Mouse (Mus musculus): ENCODE data around the gene Mtch2. TPM values are rescaled to one million over a fixed set of nuclear protein-coding genes. Genes with fewer than 3 reads are reported as not detected.

Mtch2 gene
- polyA plus RNA-seq, 1 experiment from 2014 or later, result 245 TPM

DNA sequence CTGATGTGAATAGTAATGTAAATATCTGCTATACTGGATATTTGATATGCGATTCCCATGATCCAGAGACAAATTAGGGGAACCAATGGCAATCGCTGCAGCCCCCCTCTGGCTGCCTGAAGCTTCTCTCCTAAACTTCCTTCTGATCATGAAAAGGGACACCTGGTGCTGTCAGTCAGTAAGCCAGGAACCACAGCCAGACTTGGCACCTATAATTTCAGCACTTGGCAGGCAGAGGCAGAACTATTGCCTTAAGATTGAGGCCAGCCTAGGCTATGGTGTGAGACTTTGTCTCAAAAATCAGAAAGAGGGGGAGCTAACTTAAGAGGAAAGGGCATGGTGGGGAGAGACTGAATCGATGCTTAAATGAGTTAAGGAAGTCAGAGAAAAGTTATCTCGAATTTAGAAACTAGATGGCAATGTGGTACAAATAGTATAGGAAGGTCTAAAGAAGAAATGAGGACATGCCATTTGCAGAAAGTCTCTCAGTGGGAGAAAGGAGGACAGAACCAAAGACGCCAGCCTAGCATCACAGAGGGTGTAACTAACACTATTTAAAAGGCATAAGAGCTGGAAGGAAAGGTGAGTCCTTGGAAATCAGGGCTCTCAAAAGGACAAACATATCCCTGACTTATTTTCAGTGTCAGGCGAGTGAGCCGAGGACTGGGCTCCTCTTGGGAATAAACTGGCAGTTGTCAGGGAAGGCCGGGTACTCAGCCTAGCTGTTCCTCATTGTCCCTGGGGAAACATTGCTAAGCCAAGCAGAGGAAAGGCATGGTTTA, 24.4 kb downstream of the Mtch2 start:
- 78% methylated on average over 8 of the region's 8 CpGs for WGBS
- H3K27ac ChIP-seq, result no peak overlapping the region
- DNase-seq (ENCODE audit: extremely low spot score, low spot score), result no peak
- H3K4me1 ChIP-seq, result no peaks in the 10 kb centered on the region
- no peaks in the 10 kb centered on the region for H3K9me3 ChIP-seq
- no peaks in the 10 kb centered on the region for H3K27me3 ChIP-seq (ENCODE audit: poor library complexity, severe bottlenecking)
- peaks cover 23% of the 10 kb centered on the region for H3K36me3 ChIP-seq (replicated peaks)
- H3K4me3 ChIP-seq, result no peak overlapping the region

DNA sequence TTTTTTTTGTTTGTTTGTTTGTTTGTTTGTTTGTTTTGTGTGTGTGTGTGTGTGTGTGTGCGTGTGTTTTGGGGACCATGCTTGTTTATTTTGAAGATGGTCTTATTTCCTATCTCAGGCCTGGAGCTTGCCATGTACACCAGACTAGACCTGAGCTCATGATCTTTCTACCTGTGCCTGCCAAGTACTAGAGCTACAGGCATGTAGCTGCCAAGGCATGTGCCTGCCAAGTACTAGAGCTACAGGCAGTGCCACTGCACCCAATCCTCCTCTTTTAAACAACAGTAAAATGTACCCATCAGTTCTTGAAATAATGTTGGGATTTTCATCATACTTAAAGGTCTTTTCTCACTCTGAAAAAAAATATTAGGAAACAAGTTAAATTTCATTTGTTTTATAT, 27.1 kb downstream of the Mtch2 start:
- Histone ChIP-seq H3K36me3 (replicated peaks) (no peaks in the 10 kb centered on the region; the same call in 1 of the 2 replicates), H3K27ac (no peak overlapping the region), H3K4me1 (peaks cover 2% of the 10 kb centered on the region), H3K27me3 (ENCODE audit: poor library complexity, severe bottlenecking) (0 out of 2 replicates have a peak, but pooled peaks cover under 1% of the 10 kb centered on the region), H3K4me3 (no peak overlapping the region), H3K9me3 (no peaks in the 10 kb centered on the region)
- DNase-seq (ENCODE audit: extremely low spot score, low spot score), result no peak
- 89% methylated on average over 1 of the region's 1 CpGs for WGBS

DNA sequence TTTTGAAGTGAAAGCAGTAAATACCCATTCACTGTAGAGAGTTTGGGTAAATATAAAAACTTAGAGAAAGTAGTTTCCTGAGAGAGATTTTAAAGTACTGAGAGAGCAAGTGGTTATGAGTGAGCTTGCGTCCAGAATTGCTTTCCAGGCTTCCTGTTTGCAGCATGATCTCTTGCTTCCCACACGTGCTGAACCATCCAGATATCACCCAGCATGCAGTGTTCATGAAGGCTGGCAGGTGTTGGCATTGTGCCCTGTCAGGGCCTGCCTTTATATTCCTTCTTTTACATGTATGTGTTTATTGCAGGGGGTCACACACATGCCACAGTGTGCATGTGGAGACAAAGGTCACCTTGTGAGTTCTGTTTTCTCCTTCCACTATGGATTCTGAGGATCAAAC, 28.3 kb downstream of the Mtch2 start:
- peaks cover 5% of the 10 kb centered on the region for H3K27me3 ChIP-seq (ENCODE audit: poor library complexity, severe bottlenecking)
- DNase-seq (ENCODE audit: extremely low spot score, low spot score), result no peak
- H3K4me3 ChIP-seq, result no peak overlapping the region
- H3K27ac ChIP-seq, result no peak overlapping the region
- no peaks in the 10 kb centered on the region for H3K36me3 ChIP-seq (replicated peaks)
- H3K9me3 ChIP-seq, result no peaks in the 10 kb centered on the region
- H3K4me1 ChIP-seq, result peaks cover 14% of the 10 kb centered on the region
- WGBS, result 85% methylated on average over 2 of the region's 2 CpGs

DNA sequence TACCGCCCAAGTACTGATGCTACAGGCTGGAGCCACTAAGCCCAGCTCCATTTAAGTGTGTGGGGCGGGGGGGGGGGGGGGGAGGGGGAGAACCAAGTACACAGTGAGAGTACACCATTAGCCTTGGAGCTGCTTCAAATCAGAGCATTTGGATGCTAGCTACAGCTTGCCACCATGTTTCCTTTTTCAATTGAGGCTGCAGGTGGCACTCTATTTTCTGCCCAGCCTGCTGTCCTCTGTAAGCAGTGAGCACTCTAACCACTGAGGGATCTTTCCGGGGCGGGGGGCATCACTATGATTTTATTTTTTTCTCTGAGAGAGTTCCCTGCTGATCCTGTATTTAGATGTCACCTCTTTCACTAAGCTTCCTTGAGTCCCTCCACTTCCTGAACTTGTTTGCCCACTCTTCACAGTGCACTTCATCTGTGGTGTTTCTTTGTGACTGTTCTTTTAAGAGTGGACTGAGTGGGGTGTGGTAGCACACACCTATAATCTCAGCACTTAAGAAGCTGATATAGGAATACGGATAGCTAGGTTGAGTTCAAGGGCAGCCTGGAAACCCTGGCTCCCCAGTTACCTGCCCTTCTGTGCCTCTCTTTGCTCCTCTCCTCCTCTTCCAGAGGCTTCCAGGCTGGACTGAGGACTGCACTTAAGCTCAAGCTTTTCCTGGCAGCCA, 30.8 kb downstream of the Mtch2 start:
- H3K36me3 ChIP-seq (replicated peaks), result no peaks in the 10 kb centered on the region
- no peak overlapping the region for H3K4me3 ChIP-seq
- DNase-seq (ENCODE audit: extremely low spot score, low spot score), result no peak
- WGBS, result 62% methylated on average over 5 of the region's 5 CpGs
- peaks cover 16% of the 10 kb centered on the region for H3K27me3 ChIP-seq (ENCODE audit: poor library complexity, severe bottlenecking)
- H3K27ac ChIP-seq, result no peak overlapping the region
- peaks cover 24% of the 10 kb centered on the region for H3K4me1 ChIP-seq
- no peaks in the 10 kb centered on the region for H3K9me3 ChIP-seq

DNA sequence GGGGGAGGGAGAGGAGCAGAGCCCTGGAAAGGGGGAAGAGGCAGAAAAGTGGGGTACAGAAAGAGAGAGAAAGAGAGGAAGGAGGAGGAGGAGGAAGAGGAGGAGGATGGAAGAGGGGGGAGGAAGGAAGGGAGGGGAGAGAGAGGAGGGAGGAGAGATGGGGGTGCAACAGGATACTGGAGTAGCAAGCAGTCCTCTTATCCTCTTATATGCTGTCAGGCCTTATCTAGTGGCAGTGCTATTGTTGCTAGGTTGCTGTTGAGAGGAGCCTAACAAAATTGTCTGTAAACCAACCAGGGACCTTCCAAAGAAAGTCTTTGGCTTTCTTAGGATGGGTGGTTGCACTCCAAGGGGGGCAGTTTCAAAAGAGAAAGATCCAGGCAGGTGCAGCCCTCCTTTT, 32.5 kb downstream of the Mtch2 start:
- no peaks in the 10 kb centered on the region for H3K36me3 ChIP-seq (replicated peaks)
- H3K4me3 ChIP-seq, result no peak overlapping the region
- H3K4me1 ChIP-seq, result peaks cover 25% of the 10 kb centered on the region
- H3K27ac ChIP-seq, result no peak overlapping the region
- H3K9me3 ChIP-seq, result no peaks in the 10 kb centered on the region; the same call in 1 of the 2 replicates
- no peak for DNase-seq (ENCODE audit: extremely low spot score, low spot score)
- H3K27me3 ChIP-seq (ENCODE audit: poor library complexity, severe bottlenecking), result peaks cover 24% of the 10 kb centered on the region

DNA sequence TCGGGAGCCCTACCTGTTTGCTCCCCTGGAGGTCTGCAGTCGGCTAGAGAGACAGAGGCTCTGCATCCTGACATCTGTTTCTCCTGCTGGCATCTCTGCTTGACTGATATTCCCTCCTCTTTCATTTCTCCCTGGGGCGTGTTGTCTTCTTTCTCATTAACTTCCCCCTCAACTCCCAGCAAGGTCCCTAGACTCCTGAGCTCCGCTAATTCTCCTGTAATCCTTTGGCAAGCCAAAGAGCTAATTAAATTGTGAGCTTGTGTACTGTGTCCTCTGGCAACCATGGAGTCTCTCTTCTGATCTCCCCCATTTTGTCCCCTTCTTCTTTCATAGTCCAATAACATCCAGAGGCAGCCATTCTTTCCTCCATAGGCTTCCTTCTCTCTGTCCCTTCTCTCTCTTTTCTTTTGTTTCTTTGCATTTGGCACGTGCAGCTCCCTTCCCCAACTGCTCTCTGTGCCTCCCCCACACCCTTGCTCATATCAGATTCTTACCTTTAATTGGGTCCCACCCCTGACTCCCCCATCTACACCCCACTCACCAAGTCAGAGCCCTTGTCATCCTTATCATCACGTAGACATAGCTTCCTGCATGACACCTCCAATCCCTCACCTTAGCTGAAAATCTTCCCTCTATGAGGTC, 33.3 kb downstream of the Mtch2 start:
- Histone ChIP-seq H3K36me3 (replicated peaks) (no peaks in the 10 kb centered on the region), H3K4me1 (peaks cover 34% of the 10 kb centered on the region), H3K27ac (no peak overlapping the region), H3K27me3 (ENCODE audit: poor library complexity, severe bottlenecking) (peaks cover 32% of the 10 kb centered on the region), H3K9me3 (no peaks in the 10 kb centered on the region; the same call in 1 of the 2 replicates), H3K4me3 (no peak overlapping the region)
- 13% methylated on average over 6 of the region's 6 CpGs for WGBS
- DNase-seq (ENCODE audit: extremely low spot score, low spot score), result no peak

DNA sequence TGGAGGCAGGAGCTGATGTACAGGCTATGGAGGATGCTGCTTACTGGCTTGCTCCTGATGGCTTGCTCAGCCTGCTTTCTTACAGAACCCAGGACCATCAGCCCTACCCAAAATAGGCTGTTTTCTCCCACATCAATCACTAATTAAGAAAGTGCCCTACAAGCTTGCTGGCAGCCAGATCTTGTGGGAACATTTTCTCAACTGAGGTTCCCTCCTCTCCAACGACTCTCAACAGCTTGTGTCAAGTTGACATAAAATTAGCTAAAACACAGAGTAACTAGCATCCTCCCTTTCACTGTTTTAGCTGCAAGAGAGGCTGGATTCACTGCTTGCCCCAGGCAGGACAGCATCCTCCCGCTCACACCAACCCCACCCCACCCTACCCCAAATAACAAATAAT, 34.9 kb downstream of the Mtch2 start:
- 85% methylated on average over 2 of the region's 2 CpGs for WGBS
- no peak for DNase-seq (ENCODE audit: extremely low spot score, low spot score)
- Histone ChIP-seq H3K27ac (no peak overlapping the region), H3K4me1 (peaks cover 49% of the 10 kb centered on the region), H3K4me3 (no peak overlapping the region), H3K9me3 (no peaks in the 10 kb centered on the region; the same call in 1 of the 2 replicates), H3K36me3 (replicated peaks) (no peaks in the 10 kb centered on the region), H3K27me3 (ENCODE audit: poor library complexity, severe bottlenecking) (peaks cover 48% of the 10 kb centered on the region)

DNA sequence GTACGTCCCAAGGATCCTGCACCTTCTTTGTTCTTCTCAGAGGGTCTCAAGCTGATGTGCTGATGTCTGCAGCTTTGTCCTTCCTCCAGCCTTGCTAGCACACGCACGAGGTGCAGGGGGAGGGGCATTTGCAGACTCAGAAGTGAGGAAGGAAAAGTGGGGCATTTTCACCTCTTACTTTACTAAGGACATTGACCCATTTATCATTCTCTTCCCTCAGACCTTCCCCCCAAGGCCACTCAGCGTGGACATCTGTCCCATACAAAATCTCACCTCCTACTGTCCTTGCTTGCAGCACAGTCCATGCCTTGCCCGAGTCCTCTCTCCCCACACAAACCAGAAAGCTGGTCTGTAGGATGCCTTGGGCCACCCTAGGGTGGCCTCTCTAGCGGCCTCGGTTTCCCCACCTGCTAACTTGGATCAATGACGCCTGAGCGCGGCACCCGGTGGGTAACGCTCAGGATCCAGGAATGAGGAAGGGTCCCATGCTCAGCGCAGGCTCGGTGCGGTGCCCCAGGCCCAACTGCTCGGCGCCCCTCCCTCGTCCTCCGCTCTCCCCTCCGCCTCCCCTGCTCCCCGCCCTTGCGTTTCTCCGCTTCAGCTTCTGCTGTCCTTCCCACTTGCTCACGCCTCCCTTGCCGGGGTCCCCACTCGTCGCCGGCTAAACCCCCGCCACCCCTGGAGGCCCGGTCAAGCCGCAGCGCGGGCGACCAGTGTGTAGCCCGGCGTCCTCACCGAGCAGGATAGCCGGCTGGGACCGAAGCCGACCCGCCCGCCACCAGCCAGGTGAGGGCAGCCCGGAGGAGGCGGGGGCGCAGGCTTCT, 38.5 kb downstream of the Mtch2 start, which contains the start of gene C1qtnf4:
TSS of gene C1qtnf4 (plus strand) at position 643 of the 824 bp plus-strand sequence.
- H3K27me3 ChIP-seq (ENCODE audit: poor library complexity, severe bottlenecking), result peaks cover 77% of the 10 kb centered on the region
- WGBS, result under 1% methylated on average over 45 of the region's 45 CpGs
- peak within 1 kb of the TSS; percentile 87 for H3K27ac ChIP-seq

DNA sequence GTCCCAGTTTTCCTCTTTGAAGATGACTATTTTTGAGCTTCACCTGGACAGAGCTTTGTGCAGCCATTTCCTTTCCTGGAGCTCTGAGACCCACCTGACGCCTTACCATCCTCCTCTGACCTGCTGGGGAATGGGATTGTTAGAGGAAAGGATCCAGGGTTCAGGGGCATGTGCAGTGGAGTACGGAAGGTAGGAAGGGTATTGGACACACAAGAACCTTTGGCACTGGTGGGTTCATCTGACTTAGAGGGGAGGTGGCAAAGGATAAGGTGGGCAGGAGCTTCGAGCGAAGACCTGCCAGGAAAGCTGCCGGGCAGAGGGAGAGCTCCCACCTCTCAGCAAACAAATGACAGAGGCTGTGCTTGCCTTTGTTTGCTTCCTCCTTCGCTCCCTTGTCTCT, 39.5 kb downstream of the Mtch2 start:
- Histone ChIP-seq H3K27ac (peak overlapping the region; percentile 87; the same call in 1 of the 2 replicates), H3K9me3 (no peaks in the 10 kb centered on the region; the same call in 1 of the 2 replicates), H3K36me3 (replicated peaks) (no peaks in the 10 kb centered on the region), H3K27me3 (ENCODE audit: poor library complexity, severe bottlenecking) (peaks cover 78% of the 10 kb centered on the region), H3K4me3 (peak overlapping the region; percentile 73), H3K4me1 (peaks cover 46% of the 10 kb centered on the region)
- DNase-seq (ENCODE audit: extremely low spot score, low spot score), result no peak
- WGBS, result 20% methylated on average over 6 of the region's 6 CpGs

More for the DNA sequence above, 38.5 kb downstream of the Mtch2 start, which contains the start of gene C1qtnf4:
- peak; percentile 62 for DNase-seq (ENCODE audit: extremely low spot score, low spot score)
- Histone ChIP-seq H3K4me1 (peaks cover 54% of the 10 kb centered on the region), H3K9me3 (no peaks in the 10 kb centered on the region; the same call in 1 of the 2 replicates), H3K36me3 (replicated peaks) (no peaks in the 10 kb centered on the region), H3K4me3 (peak within 1 kb of the TSS; percentile 73)

DNA sequence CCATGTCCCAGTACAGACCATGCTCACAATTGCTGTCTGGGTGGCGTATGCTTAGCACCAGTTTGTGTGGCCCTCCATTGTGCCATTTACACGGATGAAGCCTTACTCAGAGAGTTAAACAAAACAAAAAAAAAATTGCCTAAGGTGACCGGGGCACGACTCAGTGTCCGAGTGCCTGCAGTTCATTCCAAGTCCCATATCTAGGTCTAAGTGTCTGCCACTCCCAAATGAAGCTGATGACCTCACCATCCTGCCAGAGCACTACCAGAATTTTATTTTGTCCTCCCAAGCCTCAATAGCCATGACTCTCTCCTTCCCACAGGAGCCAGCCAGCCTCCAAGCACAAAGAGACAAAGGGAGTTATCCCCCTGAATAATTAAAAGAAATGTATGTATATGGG, 40.7 kb downstream of the Mtch2 start:
- no peak for DNase-seq (ENCODE audit: extremely low spot score, low spot score)
- Histone ChIP-seq H3K9me3 (no peaks in the 10 kb centered on the region; the same call in 1 of the 2 replicates), H3K4me1 (peaks cover 46% of the 10 kb centered on the region), H3K4me3 (no peak overlapping the region), H3K27ac (no peak overlapping the region), H3K36me3 (replicated peaks) (peaks cover 7% of the 10 kb centered on the region; the same call in 1 of the 2 replicates), H3K27me3 (ENCODE audit: poor library complexity, severe bottlenecking) (peaks cover 86% of the 10 kb centered on the region)
- 73% methylated on average over 5 of the region's 5 CpGs for WGBS

DNA sequence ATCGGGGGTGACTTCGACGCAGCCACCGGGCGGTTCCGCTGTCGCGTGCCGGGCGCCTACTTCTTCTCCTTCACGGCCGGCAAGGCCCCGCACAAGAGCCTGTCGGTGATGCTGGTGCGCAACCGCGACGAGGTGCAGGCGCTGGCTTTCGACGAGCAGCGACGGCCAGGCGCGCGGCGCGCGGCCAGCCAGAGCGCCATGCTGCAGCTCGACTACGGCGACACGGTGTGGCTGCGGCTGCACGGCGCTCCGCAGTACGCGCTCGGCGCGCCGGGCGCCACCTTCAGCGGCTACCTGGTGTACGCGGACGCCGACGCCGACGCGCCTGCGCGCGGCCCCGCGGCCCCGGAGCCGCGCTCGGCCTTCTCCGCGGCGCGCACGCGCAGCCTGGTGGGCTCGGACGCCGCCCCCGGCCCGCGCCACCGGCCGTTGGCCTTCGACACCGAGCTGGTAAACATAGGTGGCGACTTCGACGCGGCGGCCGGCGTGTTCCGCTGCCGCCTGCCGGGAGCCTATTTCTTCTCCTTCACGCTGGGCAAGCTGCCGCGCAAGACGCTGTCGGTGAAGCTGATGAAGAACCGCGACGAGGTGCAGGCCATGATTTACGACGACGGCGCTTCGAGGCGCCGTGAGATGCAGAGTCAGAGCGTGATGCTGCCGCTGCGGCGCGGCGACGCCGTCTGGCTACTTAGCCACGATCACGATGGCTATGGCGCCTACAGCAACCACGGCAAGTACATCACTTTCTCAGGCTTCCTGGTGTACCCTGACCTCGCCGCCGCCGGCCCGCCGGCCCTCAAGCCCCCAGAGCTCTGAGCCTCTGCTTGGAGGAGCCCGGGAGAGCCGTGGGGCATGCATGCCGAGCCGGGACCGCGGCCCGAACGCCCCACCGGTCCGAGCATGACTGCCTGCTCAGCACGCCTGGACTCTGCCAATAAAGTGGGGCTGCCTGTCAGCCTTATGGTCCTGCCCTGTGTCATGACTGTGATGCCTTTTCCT, 42.9 kb downstream of the Mtch2 start:
- Histone ChIP-seq H3K36me3 (replicated peaks) (peaks cover 26% of the 10 kb centered on the region), H3K27ac (peak overlapping the region; percentile 83), H3K9me3 (no peaks in the 10 kb centered on the region), H3K4me3 (peak overlapping the region; percentile 57), H3K4me1 (peaks cover 41% of the 10 kb centered on the region), H3K27me3 (ENCODE audit: poor library complexity, severe bottlenecking) (peaks cover 74% of the 10 kb centered on the region)
- 5% methylated on average over 133 of the region's 133 CpGs for WGBS
- DNase-seq (ENCODE audit: extremely low spot score, low spot score), result peak; percentile 51

Measured in forebrain, embryonic 10.5 days (tissue).